Mouse (Mus musculus): ENCODE data around the gene Snx15. TPM values are rescaled to one million over a fixed set of nuclear protein-coding genes. Genes with fewer than 3 reads are reported as not detected.

Snx15 gene
- polyA plus RNA-seq, 1 experiment, result 45.2 TPM

GRCm38 (mm10) chr19:6124898-6125297, 3.2 kb downstream of the Snx15 start:
- TF ChIP-seq CTCF (IDR thresholded peaks at IDR 0.05; ENCODE audit: insufficient read depth, low read length) (no peak), POLR2A (IDR thresholded peaks at IDR 0.05; ENCODE audit: borderline replicate concordance, extremely low read depth, low read depth, low read length) (no peak)
- Histone ChIP-seq H3K4me1 (ENCODE audit: control insufficient read depth, insufficient read depth, low read length) (no peaks in the 10 kb centered on the region), H3K4me3 (replicated peaks; ENCODE audit: extremely low read depth, low read depth, low read length) (no peak overlapping the region)
- 48% methylated on average over 2 of the region's 2 CpGs for WGBS
- DNase-seq, result no peak

GRCm38 (mm10) chr19:6123330-6123729, 4.8 kb downstream of the Snx15 start:
- no peaks in the 10 kb centered on the region for H3K4me1 ChIP-seq (ENCODE audit: control insufficient read depth, insufficient read depth, low read length)
- DNase-seq, result no peak
- 72% methylated on average over 8 of the region's 8 CpGs for WGBS
- no peak overlapping the region for H3K4me3 ChIP-seq (replicated peaks; ENCODE audit: extremely low read depth, low read depth, low read length)
- TF ChIP-seq POLR2A (IDR thresholded peaks at IDR 0.05; ENCODE audit: borderline replicate concordance, extremely low read depth, low read depth, low read length) (no peak), CTCF (IDR thresholded peaks at IDR 0.05; ENCODE audit: insufficient read depth, low read length) (no peak)

GRCm38 (mm10) chr19:6121761-6122160, 6.3 kb downstream of the Snx15 start:
- no peak for DNase-seq
- TF ChIP-seq CTCF (IDR thresholded peaks at IDR 0.05; ENCODE audit: insufficient read depth, low read length), result no peak
- no peak for TF ChIP-seq POLR2A (IDR thresholded peaks at IDR 0.05; ENCODE audit: borderline replicate concordance, extremely low read depth, low read depth, low read length)

GRCm38 (mm10) chr19:6118677-6119185, 9.4 kb downstream of the Snx15 start:
- DNase-seq, result no peak
- WGBS, result under 1% methylated on average over 8 of the region's 8 CpGs
- no peaks in the 10 kb centered on the region for H3K4me1 ChIP-seq (ENCODE audit: control insufficient read depth, insufficient read depth, low read length)
- peak overlapping the region; percentile 70 for H3K4me3 ChIP-seq (replicated peaks; ENCODE audit: extremely low read depth, low read depth, low read length)
- TF ChIP-seq CTCF (IDR thresholded peaks at IDR 0.05; ENCODE audit: insufficient read depth, low read length) (no peak), POLR2A (IDR thresholded peaks at IDR 0.05; ENCODE audit: borderline replicate concordance, extremely low read depth, low read depth, low read length) (no peak)

More at GRCm38 (mm10) chr19:6121761-6122160, 6.3 kb downstream of the Snx15 start:
- Histone ChIP-seq H3K4me3 (replicated peaks; ENCODE audit: extremely low read depth, low read depth, low read length) (no peak overlapping the region), H3K4me1 (ENCODE audit: control insufficient read depth, insufficient read depth, low read length) (no peaks in the 10 kb centered on the region)
- WGBS, result 56% methylated on average over 19 of the region's 19 CpGs

GRCm38 (mm10) chr19:6117986-6118676, 10.0 kb downstream of the Snx15 start, which contains the start of gene Sac3d1:
TSS of gene Sac3d1 (minus strand) at chr19:6118650.
- no peaks in the 10 kb centered on the region for H3K4me1 ChIP-seq (ENCODE audit: control insufficient read depth, insufficient read depth, low read length)
- peak within 1 kb of the TSS; percentile 70 for H3K4me3 ChIP-seq (replicated peaks; ENCODE audit: extremely low read depth, low read depth, low read length)
- peak; percentile 85 for DNase-seq
- under 1% methylated on average over 77 of the region's 77 CpGs for WGBS
- TF ChIP-seq POLR2A (IDR thresholded peaks at IDR 0.05; ENCODE audit: borderline replicate concordance, extremely low read depth, low read depth, low read length) (peak; percentile 55; the same call in 1 of the 2 replicates), CTCF (IDR thresholded peaks at IDR 0.05; ENCODE audit: insufficient read depth, low read length) (no peak)

- WGBS, result 4% methylated on average over 32 of the region's 32 CpGs
- Histone ChIP-seq H3K4me1 (ENCODE audit: control insufficient read depth, insufficient read depth, low read length) (no peaks in the 10 kb centered on the region), H3K4me3 (replicated peaks; ENCODE audit: extremely low read depth, low read depth, low read length) (peak overlapping the region; percentile 70)
- no peak for DNase-seq
- no peak for TF ChIP-seq POLR2A (IDR thresholded peaks at IDR 0.05; ENCODE audit: borderline replicate concordance, extremely low read depth, low read depth, low read length)
- no peak for TF ChIP-seq CTCF (IDR thresholded peaks at IDR 0.05; ENCODE audit: insufficient read depth, low read length)
Observed at GRCm38 (mm10) chr19:6117346-6117985, 10.6 kb downstream of the Snx15 start.

GRCm38 (mm10) chr19:6116113-6116850, 11.8 kb downstream of the Snx15 start:
- 85% methylated on average over 15 of the region's 15 CpGs for WGBS
- no peak for DNase-seq
- H3K4me3 ChIP-seq (replicated peaks; ENCODE audit: extremely low read depth, low read depth, low read length), result no peak overlapping the region
- no peak for TF ChIP-seq CTCF (IDR thresholded peaks at IDR 0.05; ENCODE audit: insufficient read depth, low read length)
- H3K4me1 ChIP-seq (ENCODE audit: control insufficient read depth, insufficient read depth, low read length), result no peaks in the 10 kb centered on the region

GRCm38 (mm10) chr19:6113116-6113515, 15.0 kb downstream of the Snx15 start:
- Histone ChIP-seq H3K4me1 (ENCODE audit: control insufficient read depth, insufficient read depth, low read length) (no peaks in the 10 kb centered on the region), H3K4me3 (replicated peaks; ENCODE audit: extremely low read depth, low read depth, low read length) (no peak overlapping the region)
- DNase-seq, result no peak
- no peak for TF ChIP-seq POLR2A (IDR thresholded peaks at IDR 0.05; ENCODE audit: borderline replicate concordance, extremely low read depth, low read depth, low read length)
- TF ChIP-seq CTCF (IDR thresholded peaks at IDR 0.05; ENCODE audit: insufficient read depth, low read length), result no peak
- 45% methylated on average over 6 of the region's 6 CpGs for WGBS

- DNase-seq, result no peak
- WGBS, result 87% methylated on average over 7 of the region's 7 CpGs
- Histone ChIP-seq H3K4me1 (ENCODE audit: control insufficient read depth, insufficient read depth, low read length) (no peaks in the 10 kb centered on the region), H3K4me3 (replicated peaks; ENCODE audit: extremely low read depth, low read depth, low read length) (no peak within 1 kb of the TSS)
- TF ChIP-seq CTCF (IDR thresholded peaks at IDR 0.05; ENCODE audit: insufficient read depth, low read length), result no peak
- no peak for TF ChIP-seq POLR2A (IDR thresholded peaks at IDR 0.05; ENCODE audit: borderline replicate concordance, extremely low read depth, low read depth, low read length)
Observed at GRCm38 (mm10) chr19:6105586-6105985, 22.5 kb downstream of the Snx15 start, which contains the start of gene Naaladl1. TSS of gene Naaladl1 (plus strand) at chr19:6105782.
